Mouse (Mus musculus) neutrophil, adult 83 days (primary cell): Measurements from ENCODE around the gene Atp6v0b. TPM values are rescaled to one million over a fixed set of nuclear protein-coding genes. Genes with fewer than 3 reads are reported as not detected.

ENCODE experiments used
- total RNA-seq, 2 experiments: library from RNA; stranded (reverse); gene quantifications; one replicate each; pipeline ENCODE4 v1.2.4; 2023

Gene Atp6v0b
- 100 to 1,000 TPM; 305 to 310 TPM for total RNA-seq

GRCm38 (mm10) chr4:117887133-117887532, at the start of gene Atp6v0b:
Gene Atp6v0b (minus strand): TSS chr4:117887333.

GRCm38 (mm10) chr4:117929391-117929881, 42.3 kb upstream of the Atp6v0b start, which contains the start of gene Artn:
Gene Artn (minus strand): TSS chr4:117929763.

GRCm38 (mm10) chr4:117914591-117915442, 27.7 kb upstream of the Atp6v0b start, which contains the start of gene Ipo13:
Gene Ipo13 (minus strand): TSS chr4:117914999.

GRCm38 (mm10) chr4:117891738-117892161, 4.6 kb upstream of the Atp6v0b start, which contains the start of gene Dph2:
Gene Dph2 (minus strand): TSS chr4:117892032.

GRCm38 (mm10) chr4:117882701-117883691, 4.1 kb downstream of the Atp6v0b start, which contains the start of gene B4galt2:
Gene B4galt2 (minus strand): TSS chr4:117883487.

DNA sequence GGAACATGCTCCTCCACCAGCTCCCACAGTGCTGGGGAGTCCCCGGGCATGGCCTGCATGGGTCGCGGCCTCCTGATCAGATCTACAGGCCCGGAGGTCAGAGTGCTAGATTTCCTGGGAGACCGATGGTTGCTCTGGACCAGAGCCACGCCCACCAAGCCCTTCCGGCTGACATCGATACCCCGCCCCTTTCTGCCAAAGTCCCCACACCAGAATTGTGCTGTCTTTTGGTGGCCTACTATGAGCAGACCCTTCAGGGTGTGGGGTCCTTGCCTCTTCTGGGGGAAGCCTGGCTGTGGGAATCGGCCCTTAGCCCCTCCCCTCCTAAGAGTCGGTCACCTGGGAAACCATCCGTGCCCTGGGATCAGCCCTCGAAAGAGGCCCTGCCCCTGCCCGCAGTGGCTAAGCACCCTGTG, 14.7 kb downstream of the Atp6v0b start, which contains the start of gene Ccdc24:
Gene Ccdc24 (minus strand): TSS at position 87 of the 416 bp plus-strand sequence.

DNA sequence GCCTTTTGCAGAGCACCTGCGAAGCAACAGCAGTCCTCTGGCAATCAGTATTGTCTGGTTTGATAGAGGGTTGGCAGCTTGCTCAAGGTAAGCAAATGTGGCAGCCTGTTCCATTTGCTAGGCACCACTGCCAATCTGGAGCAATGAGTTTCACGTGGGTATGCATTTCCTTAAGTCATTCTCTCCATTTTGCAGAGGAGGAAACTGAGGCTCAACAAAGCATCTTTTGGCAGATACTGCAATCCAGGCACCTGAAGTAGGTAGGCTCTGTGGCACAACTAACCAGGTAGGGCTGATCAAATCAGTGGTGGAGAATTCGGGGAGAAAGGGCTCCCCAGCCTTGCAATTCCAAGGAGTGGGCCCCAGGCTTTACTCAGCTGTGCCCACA, 52.7 kb downstream of the Atp6v0b start, which contains the start of gene Slc6a9:
Gene Slc6a9 (plus strand): TSS at position 50 of the 388 bp plus-strand sequence.

Other genes starting within 250 kb of the Atp6v0b start
- gene Dmap1, start 205.1 kb downstream of the Atp6v0b start, total RNA-seq = 10 to 100 TPM; 16.8 to 17.0 TPM
- gene Gm12845, start 162.9 kb downstream of the Atp6v0b start, total RNA-seq = not detected
- gene Klf17, start 121.7 kb downstream of the Atp6v0b start, total RNA-seq = not detected
- 1 to 10 TPM; 5.5 to 8.0 TPM for gene Slc6a9, start 52.8 kb downstream of the Atp6v0b start, total RNA-seq
- gene Ccdc24, start 14.8 kb downstream of the Atp6v0b start, total RNA-seq = not detected
- under 1 TPM in 1 of 2 experiments, not detected in 1; 0.24 TPM for gene B4galt2, start 3.8 kb downstream of the Atp6v0b start, total RNA-seq
- gene Dph2, start 4.7 kb upstream of the Atp6v0b start, total RNA-seq = 1 to 10 TPM; 4.0 to 4.7 TPM
- gene Ipo13, start 27.7 kb upstream of the Atp6v0b start, total RNA-seq = 10 to 100 TPM; 20.8 to 23.8 TPM
- not detected for gene Artn, start 42.4 kb upstream of the Atp6v0b start, total RNA-seq
- gene St3gal3, start 247.6 kb upstream of the Atp6v0b start, total RNA-seq = 1 to 10 TPM; 8.6 to 9.1 TPM